Mouse (Mus musculus) CD4-positive helper T cell, adult 2 months (primary cell): ENCODE measurements around the gene Herc1.
A peak's percentile ranks its signal among the peaks of the same experiment; 100 is the strongest.

Experiments used
- DNase-seq: peaks from one replicate; pipeline ENCODE4 v3.0.0-alpha.2; 2012; ENCODE audit warnings: low read depth, missing footprints, low spot score

The Herc1 gene

DNA sequence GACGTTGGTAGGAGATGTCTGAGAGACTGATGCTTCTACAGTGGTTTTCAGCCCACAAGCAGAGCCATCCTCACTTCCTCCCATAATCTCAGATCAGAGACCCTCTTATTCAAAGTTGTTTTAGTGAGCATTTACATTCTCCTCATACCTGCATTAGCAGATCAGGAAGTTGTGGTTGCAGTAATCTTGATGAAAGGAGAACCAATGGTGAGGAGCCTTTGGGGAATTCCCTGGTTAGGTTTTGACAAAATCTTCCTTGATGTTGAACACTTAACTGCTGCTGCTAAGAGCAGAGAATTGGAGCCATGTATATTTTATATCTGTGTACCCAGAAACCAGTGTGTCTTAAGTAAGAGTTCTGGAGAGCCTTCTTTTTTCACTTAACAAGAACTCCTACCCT is 142.1 kb downstream of the Herc1 start:
- DNase-seq, result peak; percentile 81

DNA sequence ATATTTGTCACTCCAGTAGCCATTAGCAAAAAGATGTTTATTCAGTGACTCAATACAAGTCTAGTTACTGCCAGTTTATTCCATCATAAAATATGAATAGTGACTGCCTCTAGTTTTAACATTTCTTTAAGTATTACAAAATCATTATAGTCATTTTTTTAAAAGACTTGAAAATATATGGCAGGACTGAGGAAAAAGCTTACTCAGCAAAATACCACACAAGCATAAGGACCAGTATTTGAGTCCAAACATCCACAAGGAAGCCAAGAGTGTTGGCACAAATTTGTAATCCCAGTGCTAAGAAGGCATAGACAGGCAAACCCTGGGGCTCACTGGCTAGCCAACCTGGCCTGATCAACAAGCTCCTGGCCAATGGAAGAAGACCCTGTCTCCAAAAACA is 143.7 kb downstream of the Herc1 start:
- no peak for DNase-seq

DNA sequence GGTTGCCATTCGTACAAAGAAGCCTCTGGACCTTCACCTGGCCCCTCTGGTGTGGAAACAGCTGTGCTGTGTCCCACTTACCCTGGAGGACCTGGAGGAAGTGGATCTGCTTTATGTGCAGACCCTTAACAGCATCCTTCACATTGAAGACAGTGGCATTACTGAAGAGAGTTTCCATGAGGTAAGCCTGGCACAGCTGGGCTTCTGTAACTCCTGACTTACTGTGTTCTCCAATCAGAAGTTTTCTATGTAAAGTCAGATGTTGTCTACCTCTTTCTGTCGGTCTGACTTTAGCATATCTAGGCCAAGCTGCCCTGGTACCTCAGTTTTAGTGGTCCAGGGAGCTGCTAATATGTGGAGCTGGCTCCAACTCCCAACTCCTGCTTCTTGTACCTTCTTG is 151.0 kb downstream of the Herc1 start:
- no peak for DNase-seq

DNA sequence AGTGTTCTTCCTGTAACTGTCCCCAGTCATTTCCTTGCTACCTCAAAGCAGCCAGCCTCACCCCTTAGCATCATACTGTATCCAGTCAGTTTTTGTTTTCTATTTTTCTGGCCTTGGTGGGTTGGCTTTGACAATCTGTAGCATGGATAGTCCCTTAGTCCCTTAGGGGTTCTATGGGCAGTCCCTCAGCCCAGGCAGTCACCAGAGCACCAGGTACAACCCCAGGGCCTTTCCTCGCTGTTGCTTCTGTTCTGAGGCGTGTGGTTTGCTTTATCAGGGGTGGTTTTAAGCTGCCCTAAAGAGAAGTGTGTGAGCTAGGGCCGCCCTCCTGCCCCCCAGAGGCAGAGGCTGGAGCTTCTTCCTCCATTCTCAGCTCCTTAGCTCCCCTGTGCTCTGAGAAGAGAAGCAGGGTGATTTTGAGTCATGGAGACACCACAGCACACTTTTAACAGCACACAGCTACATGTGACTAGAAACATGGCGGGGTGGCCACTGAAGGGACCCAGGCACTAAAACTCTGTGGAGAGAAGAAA is 153.7 kb downstream of the Herc1 start:
- DNase-seq, result peak; percentile 60

GRCm38 (mm10) chr9:66504518-66504917 is 154.3 kb downstream of the Herc1 start:
- DNase-seq, result no peak

DNA sequence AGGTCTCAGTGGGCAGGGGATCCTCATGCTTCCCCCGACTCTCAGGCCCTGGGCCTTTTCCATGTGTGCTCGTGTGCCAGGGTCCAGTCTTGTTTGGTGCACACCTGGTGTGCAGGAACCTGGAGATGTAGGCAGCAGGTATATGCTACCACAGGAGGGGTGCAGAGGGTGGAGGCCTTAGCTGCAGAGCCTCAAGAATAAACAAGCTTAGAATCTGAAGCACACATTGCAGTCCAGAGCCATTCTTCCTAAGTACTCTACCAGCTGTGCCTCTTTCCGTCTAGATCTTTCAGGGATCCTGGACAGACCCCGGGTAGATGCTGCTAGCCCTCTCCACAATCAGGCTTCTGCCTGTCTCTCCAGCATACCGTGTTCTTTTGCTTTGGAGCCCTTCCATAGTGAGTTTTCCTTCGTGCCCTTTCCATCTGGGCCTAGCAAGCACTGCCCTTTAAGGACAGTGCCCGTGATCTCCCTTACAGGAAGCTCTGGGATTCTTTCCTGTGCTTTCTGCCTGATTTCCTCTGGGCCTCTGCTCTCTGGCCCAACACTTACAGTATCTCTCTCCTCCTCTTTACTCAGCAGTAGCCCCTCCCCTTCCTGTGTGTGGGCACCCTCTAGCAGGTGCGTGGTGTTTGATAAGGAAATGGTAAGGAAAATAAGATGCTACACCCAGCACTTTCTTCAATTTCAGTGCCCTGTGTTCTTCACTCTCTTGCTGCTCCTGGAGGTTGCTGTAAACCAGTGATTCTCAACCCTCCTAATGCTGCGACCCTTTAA is 155.1 kb downstream of the Herc1 start:
- DNase-seq, result peak; percentile 80

- no peak for DNase-seq
Measured at GRCm38 (mm10) chr9:66506011-66506410, 155.8 kb downstream of the Herc1 start.

- no peak for DNase-seq
Measured at GRCm38 (mm10) chr9:66506424-66506823, 156.2 kb downstream of the Herc1 start.

DNA sequence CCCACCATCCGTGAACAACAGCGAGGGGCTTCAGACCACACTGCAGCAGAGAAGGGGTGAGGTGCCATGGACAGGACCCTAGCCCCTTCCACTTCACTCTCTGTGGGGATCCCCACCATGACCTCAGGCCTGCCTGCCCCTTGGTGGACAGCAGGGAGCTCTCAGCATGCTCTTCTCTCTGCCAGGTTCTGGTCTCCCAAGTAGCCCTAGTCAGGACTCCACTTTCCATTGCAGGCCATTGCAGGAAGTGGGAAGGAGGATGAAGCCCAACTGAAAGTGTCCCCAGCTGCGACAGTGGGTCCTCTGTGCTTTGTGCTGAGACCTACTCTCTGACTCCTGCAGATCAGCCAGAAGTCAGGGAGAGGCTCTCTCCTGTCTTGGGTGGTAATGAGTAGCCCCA is 157.4 kb downstream of the Herc1 start:
- no peak for DNase-seq

GRCm38 (mm10) chr9:66508890-66509399 is 158.7 kb downstream of the Herc1 start:
- DNase-seq, result no peak

- peak; percentile 17 for DNase-seq
Measured at GRCm38 (mm10) chr9:66510351-66510841, 160.1 kb downstream of the Herc1 start.

DNA sequence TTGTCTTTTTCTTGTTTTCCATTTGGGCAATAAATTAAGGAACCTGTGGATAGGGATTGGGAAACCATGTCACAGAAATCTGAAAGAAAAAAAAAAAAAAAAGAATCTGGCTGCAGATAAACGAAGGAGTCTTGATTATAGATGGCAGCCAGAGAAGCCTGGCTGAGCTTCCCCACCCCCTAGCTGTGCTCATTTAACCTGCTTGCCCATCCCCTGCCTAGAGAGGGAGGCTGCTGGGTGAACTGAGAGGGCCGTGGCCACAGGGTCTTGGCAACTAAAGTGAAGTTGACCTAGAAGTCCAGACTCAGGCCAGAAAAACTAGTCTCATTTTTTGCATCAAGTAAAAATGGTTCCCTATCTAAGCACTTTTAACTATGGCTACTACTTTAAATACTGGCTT is 160.7 kb downstream of the Herc1 start:
- DNase-seq, result peak; percentile 37

DNA sequence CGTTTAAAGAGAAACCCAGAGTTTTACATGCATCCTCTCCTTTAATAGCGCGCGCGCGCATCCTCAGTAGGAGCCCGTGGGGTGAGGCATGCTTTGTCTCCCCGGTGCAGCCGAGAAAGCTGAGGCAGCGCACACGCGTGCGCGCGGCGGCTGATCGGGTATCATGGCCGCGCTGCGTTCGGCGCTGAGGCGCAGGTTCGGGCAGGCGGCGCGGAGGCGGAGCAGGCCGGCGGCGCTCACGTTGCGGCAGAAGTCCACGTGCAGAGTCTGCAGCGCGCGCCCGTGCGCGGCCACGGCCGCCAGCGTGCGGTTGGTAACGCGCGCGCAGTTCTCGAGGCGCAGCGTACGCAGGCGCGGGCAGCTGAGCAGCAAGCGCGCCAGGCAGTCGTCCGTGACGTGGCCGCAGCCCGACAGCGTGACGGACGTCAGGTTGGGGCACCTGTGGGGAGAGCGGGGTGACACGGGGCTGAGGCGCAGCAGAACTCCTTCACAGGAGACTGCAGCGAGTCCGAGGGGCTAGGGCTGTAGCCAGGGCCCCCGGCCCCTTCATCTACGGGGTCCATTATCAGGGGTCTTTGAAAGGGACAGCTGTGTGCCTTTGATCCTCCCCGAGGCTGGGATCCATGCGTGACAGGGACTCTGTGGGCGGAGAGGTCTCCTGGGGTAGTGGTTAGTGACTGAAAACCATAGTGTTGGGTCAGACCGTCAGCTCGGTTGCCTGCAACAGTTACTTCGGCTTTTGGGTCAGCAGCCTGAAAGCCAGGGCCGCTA is 161.5 kb downstream of the Herc1 start:
- DNase-seq, result peak; percentile 99

DNA sequence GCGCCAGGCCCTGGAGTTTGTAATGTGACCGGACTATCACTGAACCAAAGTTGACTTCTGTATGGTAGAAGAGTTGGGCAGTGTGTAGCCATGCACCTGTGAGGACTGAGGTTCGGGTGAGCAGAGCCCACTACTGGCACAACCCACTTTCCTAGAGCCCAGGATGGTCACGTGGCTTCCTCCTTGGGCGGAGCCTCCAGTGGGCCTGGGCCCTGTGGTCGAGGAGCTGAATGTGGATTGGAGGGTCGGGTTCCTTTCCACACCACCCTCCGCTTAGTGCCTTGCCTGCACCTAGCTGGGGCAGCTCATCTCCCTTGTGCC is 162.1 kb downstream of the Herc1 start:
- DNase-seq, result peak; percentile 89

DNA sequence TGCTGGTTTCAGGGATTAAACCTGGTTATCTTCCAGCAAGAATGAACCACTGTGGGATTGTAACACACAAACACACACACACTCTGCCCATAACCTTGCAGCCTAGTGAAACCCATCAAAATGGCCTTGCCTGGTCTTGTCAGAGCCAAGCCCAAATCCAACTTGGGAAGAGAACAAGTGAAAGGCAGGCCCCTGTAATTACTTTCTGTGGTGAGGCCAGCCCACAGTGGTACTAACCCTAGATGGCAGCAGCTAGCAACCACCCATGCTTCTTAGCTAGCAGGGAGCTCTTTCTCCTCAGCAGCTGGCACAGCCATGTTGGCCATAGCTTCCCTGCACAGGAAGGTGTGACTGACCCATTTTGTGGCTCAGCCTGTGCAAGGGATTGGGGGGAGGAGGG is 162.9 kb downstream of the Herc1 start:
- peak; percentile 55 for DNase-seq

DNA sequence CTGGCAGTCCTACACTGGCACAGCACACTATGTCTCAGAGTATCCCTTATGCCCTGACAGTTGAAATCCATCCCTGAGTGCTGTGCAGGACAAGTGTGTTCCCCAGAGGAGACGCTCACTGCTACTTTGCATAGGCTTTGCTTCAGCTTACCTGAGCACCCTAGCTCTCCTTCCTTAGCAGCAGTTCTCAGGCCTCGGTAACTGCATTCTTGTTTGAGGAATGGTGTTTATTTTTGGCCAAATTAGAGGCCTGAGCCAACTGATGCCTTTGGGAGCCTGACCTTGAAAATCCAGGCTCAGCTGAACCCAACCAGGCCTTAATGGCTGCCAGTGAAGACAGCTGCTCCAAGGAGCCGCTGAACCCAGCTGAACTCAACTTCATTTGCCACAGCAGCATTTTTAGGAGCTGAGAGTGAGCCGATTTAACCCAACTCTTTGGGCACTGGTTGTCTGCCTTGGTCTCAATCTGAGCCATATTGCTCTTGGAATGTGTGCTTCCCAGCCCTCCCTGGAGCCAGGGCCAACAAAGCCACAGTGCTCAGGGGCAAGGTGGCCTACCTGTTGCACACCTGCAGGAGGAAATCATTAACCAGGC is 163.5 kb downstream of the Herc1 start:
- no peak for DNase-seq

DNA sequence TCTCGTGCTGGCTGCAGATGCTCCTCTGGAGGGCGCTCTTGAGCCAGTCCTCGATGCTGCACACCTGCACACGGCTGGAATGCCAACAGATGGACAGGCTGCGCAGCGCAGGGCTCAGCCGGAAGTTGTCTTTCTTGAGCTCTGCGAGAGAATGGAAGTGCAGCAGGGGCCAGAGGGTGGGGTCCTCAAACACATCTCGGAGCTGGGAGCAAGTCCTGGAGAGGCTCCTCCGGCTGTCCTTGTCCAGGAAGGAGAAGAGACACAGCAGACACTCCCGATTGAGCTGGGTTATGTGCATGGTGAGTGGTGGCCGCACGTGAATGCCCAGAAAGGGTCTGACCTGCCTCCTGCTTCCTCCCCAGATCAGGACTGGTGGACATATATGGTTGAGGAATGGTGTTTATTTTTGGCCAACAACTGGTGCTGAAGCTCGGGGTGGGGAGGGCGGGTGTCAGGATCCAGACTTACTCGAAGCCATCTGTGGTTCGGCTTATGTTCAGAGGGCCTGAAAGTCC is 164.1 kb downstream of the Herc1 start, which contains the start of gene Fbxl22:
TSS of gene Fbxl22 (minus strand) at position 338 of the 515 bp plus-strand sequence.
- DNase-seq, result peak; percentile 49

DNA sequence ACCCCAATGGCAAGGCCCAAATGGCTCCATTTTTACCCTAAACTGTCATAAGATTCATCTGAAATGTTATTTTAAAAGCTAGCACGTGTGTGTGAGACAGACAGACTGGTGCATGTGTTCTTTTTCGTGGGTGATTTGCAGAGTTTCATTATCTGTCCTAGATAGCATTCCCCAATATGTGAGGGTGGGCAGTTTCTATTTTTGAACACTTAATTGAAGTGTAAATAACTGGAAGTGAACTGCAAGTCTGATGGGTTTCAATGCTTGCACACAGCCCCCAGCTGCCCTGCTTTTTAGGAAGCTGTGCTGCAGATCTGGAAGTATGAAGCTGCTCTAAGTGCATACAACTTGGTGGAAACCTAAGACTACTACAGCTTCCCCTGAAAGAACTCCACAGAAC is 164.9 kb downstream of the Herc1 start:
- no peak for DNase-seq

DNA sequence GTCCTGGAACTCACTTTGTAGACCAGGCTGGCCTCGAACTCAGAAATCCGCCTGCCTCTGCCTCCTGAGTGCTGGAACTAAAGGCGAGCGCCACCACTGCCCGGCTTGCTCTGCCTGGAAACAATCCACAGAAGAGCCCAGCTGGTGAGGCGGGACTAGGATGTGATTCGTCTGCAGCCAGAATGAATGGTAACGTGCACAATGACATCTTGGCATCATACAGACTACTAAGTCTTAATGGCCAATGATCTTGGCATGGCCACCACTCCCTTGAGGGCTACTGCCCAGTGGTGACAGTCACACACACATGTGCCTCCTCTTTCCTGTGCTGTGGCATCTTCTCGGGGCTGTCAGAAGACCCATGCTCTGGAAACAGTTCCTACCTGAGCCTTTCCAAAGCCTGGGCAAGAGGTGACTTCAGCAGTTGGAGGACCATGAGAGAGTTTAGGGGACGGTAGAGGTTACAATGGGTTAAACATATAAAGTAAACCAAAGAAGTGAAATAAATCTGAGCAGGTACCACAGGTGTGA is 165.5 kb downstream of the Herc1 start:
- no peak for DNase-seq

- DNase-seq, result no peak
Measured at GRCm38 (mm10) chr9:66516296-66516940, 166.2 kb downstream of the Herc1 start.

DNA sequence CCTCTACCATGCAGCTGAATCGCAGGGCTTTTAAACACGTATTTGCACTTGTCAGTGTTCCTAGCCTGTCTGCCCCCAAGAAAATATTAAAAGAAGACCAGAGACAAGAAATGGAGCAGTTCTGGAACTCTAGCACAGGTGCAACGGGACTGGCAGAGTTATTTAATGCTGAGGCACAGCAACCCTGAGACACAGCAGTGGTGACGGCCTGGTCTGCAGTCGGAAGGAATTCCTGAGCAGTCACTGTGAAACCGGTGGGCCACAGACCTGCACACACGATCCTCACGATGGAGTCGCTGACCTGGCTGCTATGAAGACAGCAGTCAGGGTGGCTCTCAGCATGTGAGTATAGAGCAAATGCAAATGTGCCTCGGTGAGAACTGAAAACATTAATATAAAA is 167.5 kb downstream of the Herc1 start:
- no peak for DNase-seq
